Mouse (Mus musculus): ENCODE results near the gene Ift20.
"Not testable (repeated sequence)": the region's sequence is repeated elsewhere in the genome, so short reads cannot be mapped to it uniquely, and the experiment has no call there.

Ift20 gene

GRCm38 (mm10) chr11:78567614-78568013 lies 31.5 kb downstream of the Ift20 start:
- no peak for DNase-seq (ENCODE audit: low spot score)

- no peak for DNase-seq (ENCODE audit: low spot score)
Observed at GRCm38 (mm10) chr11:78568827-78569226, 32.7 kb downstream of the Ift20 start.

GRCm38 (mm10) chr11:78569806-78570205 lies 33.6 kb downstream of the Ift20 start:
- no peak for DNase-seq (ENCODE audit: low spot score)

- DNase-seq (ENCODE audit: low spot score): no peak
Observed at GRCm38 (mm10) chr11:78571441-78571840, 35.3 kb downstream of the Ift20 start.

- no peak for DNase-seq (ENCODE audit: low spot score)
Observed at GRCm38 (mm10) chr11:78571854-78572253, 35.7 kb downstream of the Ift20 start.

- not testable (repeated sequence) for DNase-seq (ENCODE audit: low spot score)
Observed at GRCm38 (mm10) chr11:78574031-78574430, 37.9 kb downstream of the Ift20 start.

GRCm38 (mm10) chr11:78574536-78574935 lies 38.4 kb downstream of the Ift20 start:
- no peak for DNase-seq (ENCODE audit: low spot score)

- DNase-seq (ENCODE audit: low spot score): no peak
Observed at GRCm38 (mm10) chr11:78574975-78575374, 38.8 kb downstream of the Ift20 start.

- no peak for DNase-seq (ENCODE audit: low spot score)
Observed at GRCm38 (mm10) chr11:78582848-78583247, 46.7 kb downstream of the Ift20 start.

GRCm38 (mm10) chr11:78586099-78586498 lies 49.9 kb downstream of the Ift20 start:
- DNase-seq (ENCODE audit: low spot score): no peak

GRCm38 (mm10) chr11:78587677-78588076 lies 51.5 kb downstream of the Ift20 start:
- not testable (repeated sequence) for DNase-seq (ENCODE audit: low spot score)

Data from urinary bladder, postnatal 25 days (tissue).